Mouse (Mus musculus) liver, postnatal 0 days (tissue): ENCODE results near the gene P2rx6. TPM values are rescaled to one million over a fixed set of nuclear protein-coding genes. Genes with fewer than 3 reads are reported as not detected.

Source experiments
- ATAC-seq: fragments of 200-750 bp; cut with Nextera tagmentation; 2 replicates; pipeline ENCODE4 v1.8.0; 2017; ENCODE audit warnings: mild to moderate bottlenecking, moderate library complexity
- DNase-seq: peaks from one replicate; pipeline ENCODE4 v3.0.0-alpha.2; 2016
- H3K27ac ChIP-seq: fragments of 300-500 bp; sonication (generic); 2 replicates; pipeline ENCODE4 v1.5.1; 2014; ENCODE audit warnings: antibody characterized with exemption, moderate library complexity, mild to moderate bottlenecking, low read depth
- H3K27me3 ChIP-seq: fragments of 300-500 bp; sonication (generic); 2 replicates; pipeline ENCODE4 v1.6.1; 2014; ENCODE audit warnings: low read length, control low read depth, mixed read lengths; ENCODE audit not compliant: insufficient read depth
- H3K36me3 ChIP-seq: fragments of 300-500 bp; sonication (generic); replicated peaks from 2 replicates; pipeline ENCODE4 v1.6.1; 2014; ENCODE audit warnings: mild to moderate bottlenecking, control low read depth, low read length, moderate library complexity, mixed read lengths; ENCODE audit not compliant: insufficient read depth
- H3K4me1 ChIP-seq: fragments of 300-500 bp; sonication (generic); 2 replicates; pipeline ENCODE4 v1.6.1; 2014; ENCODE audit warnings: antibody characterized with exemption, mild to moderate bottlenecking, control low read depth; ENCODE audit not compliant: insufficient read depth
- H3K4me2 ChIP-seq: fragments of 300-500 bp; sonication (generic); 2 replicates; pipeline ENCODE4 v1.6.1; 2014; ENCODE audit warnings: low read depth, mild to moderate bottlenecking, low read length, moderate library complexity, mixed read lengths
- H3K4me3 ChIP-seq: fragments of 300-500 bp; sonication (generic); 2 replicates; pipeline ENCODE4 v1.5.1; 2014; ENCODE audit warnings: low read depth, low read length
- H3K9ac ChIP-seq: fragments of 300-500 bp; sonication (generic); replicated peaks from 2 replicates; pipeline ENCODE4 v1.6.1; 2014; ENCODE audit warnings: mild to moderate bottlenecking, moderate library complexity
- H3K9me3 ChIP-seq: fragments of 300-500 bp; sonication (generic); 2 replicates; pipeline ENCODE4 v1.6.1; 2016; ENCODE audit warnings: mild to moderate bottlenecking, control low read depth, low read length, mixed read lengths
- CTCF ChIP-seq: sonication (generic); IDR thresholded peaks from 2 replicates; pipeline ENCODE4 v1.5.1; 2016; ENCODE audit warnings: antibody characterized with exemption, low read depth
- EP300 ChIP-seq: IDR thresholded peaks from 2 replicates; pipeline ENCODE4 v1.6.1; 2016; ENCODE audit warnings: antibody characterized with exemption, low read depth, mild to moderate bottlenecking
- WGBS: fragments of 180-500 bp; shearing (Covaris S2); extraction: QIAGEN DNeasy Blood & Tissue Kit; methylation state at CpG from one replicate; pipeline ENCODE4 v1.1.7; 2014; ENCODE audit not compliant: insufficient replicate concordance; 5-methylcytosine and 5-hydroxymethylcytosine counted together
- polyA plus RNA-seq: library from polyadenylated mRNA; unstranded; fragments of >200 nt; fragmentation: Nextera tagmentation; extraction: Ambion mirVana; gene quantifications from 2 replicates; pipeline ENCODE4 v1.2.1, GENCODE M21; 2015

The P2rx6 gene
- 0.14 and 0.18 TPM in 2 replicates for polyA plus RNA-seq

DNA sequence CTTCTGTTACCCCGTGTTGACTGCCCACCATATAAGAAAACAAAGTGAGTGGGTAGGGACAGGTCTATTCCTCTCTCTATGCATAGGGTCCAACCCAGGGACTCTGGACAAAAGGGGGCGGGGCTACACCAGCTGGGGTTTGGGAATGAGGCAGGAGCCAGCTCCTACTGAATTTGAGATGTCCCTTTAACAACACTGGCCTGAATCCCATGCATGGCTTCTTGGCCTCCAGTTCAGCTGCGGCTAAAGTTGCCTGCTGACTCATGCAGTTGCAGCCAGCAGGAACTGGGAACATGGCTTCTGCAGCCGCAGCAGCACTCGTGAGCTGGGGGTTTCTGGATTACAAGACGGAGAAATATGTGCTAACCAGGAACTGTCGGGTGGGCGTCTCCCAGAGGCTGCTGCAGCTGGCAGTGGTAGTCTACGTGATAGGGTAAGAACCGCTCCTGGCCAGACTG lies at the start of gene P2rx6:
TSS of gene P2rx6 (plus strand) at position 135 of the 458 bp plus-strand sequence.
- peak; percentile 14; the same call in 1 of the 2 replicates for ATAC-seq
- WGBS: 3% methylated on average over 10 of the region's 10 CpGs
- peak within 1 kb of the TSS; percentile 44 for H3K4me2 ChIP-seq
- H3K9ac ChIP-seq: no peak within 1 kb of the TSS
- H3K4me1 ChIP-seq: peaks cover 13% of the 10 kb centered on the region
- H3K9me3 ChIP-seq: no peaks in the 10 kb centered on the region
- H3K27me3 ChIP-seq: peaks cover 14% of the 10 kb centered on the region
- 0 out of 2 replicates have a peak within 1 kb of the TSS, but pooled peaks have one; percentile 4 for H3K4me3 ChIP-seq
- DNase-seq: peak; percentile 31
- TF ChIP-seq CTCF (no peak), EP300 (no peak)
- H3K36me3 ChIP-seq: no peaks in the 10 kb centered on the region
- no peak within 1 kb of the TSS for H3K27ac ChIP-seq

DNA sequence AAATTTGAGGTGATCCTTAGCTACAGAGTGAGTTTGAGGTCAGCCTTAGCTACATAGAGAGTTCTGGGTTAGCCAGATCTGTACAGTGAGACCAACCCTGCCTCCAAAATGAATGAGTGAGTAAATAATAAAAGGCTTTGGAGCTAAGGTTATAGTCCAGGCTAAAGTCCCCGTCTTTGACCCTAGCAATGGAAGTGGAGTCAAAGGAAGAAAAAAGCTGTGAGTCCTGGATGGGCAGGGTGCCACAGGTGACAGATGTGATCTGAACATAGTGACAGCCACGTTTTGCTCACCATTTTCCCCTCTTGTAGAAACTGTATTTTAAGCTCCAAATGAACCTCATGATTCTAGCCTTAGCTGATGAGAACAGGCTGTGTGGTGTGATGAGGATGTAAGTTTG lies 42.8 kb upstream of the P2rx6 start:
- DNase-seq: no peak
- ATAC-seq: no peak
- TF ChIP-seq CTCF (no peak), EP300 (no peak)
- no peak overlapping the region for H3K9ac ChIP-seq
- H3K9me3 ChIP-seq: no peaks in the 10 kb centered on the region
- H3K4me2 ChIP-seq: no peak overlapping the region
- peaks cover 63% of the 10 kb centered on the region for H3K36me3 ChIP-seq
- no peak overlapping the region for H3K27ac ChIP-seq
- no peaks in the 10 kb centered on the region for H3K27me3 ChIP-seq
- no peak overlapping the region for H3K4me3 ChIP-seq
- no peaks in the 10 kb centered on the region for H3K4me1 ChIP-seq
- WGBS: 67% methylated on average over 2 of the region's 2 CpGs

DNA sequence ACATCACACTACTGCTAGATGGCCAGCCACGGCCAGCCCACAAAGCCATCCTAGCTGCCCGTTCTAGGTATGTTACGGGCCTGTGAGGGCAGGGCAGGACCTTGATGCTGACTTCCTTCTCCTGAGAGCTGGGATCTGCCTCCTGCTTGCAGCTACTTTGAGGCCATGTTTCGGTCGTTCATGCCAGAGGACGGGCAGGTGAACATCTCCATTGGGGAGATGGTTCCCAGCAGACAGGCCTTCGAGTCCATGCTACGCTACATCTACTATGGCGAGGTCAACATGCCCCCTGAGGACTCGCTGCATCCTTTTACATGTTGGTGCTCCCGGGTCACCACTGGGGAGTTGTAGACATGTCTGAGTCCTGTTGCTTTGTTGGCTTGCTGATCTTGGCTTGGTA lies 37.5 kb upstream of the P2rx6 start:
- DNase-seq (no peak), ATAC-seq (no peak)
- Histone ChIP-seq H3K9me3 (no peaks in the 10 kb centered on the region), H3K27me3 (no peaks in the 10 kb centered on the region), H3K9ac (no peak overlapping the region), H3K27ac (no peak overlapping the region), H3K4me3 (no peak overlapping the region), H3K4me1 (no peaks in the 10 kb centered on the region), H3K4me2 (no peak overlapping the region), H3K36me3 (peaks cover 86% of the 10 kb centered on the region)
- no peak for TF ChIP-seq CTCF
- TF ChIP-seq EP300: no peak
- 89% methylated on average over 11 of the region's 11 CpGs for WGBS

DNA sequence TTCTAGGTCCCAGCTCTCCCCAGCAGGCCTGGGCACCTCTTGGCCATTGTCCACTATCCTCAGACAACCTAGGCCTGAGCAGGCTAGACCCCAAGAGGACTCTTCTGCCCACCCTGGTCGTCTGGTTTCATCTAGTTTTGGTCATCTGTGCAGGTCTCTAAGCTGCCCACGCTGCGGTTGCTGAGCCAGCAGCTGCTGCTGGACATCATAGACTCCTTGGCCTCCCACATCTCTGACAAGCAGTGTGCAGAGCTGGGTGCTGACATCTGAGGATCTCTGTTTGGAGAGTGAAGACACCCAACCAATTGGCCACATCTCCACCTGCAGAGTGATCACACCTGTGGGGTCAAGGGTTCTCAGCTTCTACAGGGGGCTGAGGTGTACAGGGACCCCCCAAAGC lies 36.2 kb upstream of the P2rx6 start:
- H3K36me3 ChIP-seq: peaks cover 75% of the 10 kb centered on the region
- no peak overlapping the region for H3K9ac ChIP-seq
- H3K4me3 ChIP-seq: no peak overlapping the region
- ATAC-seq (no peak), DNase-seq (no peak)
- 80% methylated on average over 3 of the region's 3 CpGs for WGBS
- TF ChIP-seq EP300: no peak
- TF ChIP-seq CTCF: no peak
- no peaks in the 10 kb centered on the region for H3K9me3 ChIP-seq
- H3K4me1 ChIP-seq: peaks cover 8% of the 10 kb centered on the region
- H3K27me3 ChIP-seq: no peaks in the 10 kb centered on the region
- H3K27ac ChIP-seq: no peak overlapping the region
- H3K4me2 ChIP-seq: no peak overlapping the region

DNA sequence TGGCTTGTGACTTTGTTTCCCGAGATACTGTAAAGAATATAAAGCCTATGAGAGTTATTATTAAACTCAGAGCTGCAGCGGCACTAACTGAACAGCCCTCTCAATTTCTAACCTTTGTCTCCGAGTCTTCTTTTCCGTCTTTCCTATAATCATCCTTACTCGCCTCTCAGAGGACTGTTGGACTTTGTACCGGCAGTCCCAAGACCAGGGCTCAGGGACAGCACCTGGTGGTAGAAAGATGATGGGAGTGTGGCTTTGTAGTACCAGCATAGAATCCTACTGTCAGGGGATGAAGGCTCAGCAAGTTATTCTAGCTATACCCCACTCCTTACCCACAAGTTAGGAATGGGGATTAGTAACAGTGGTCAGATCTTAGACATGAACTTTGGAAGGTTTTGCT lies 35.5 kb upstream of the P2rx6 start:
- Histone ChIP-seq H3K27me3 (no peaks in the 10 kb centered on the region), H3K9ac (no peak overlapping the region), H3K4me3 (no peak overlapping the region), H3K36me3 (peaks cover 68% of the 10 kb centered on the region), H3K9me3 (no peaks in the 10 kb centered on the region), H3K4me2 (no peak overlapping the region), H3K4me1 (peaks cover 8% of the 10 kb centered on the region), H3K27ac (no peak overlapping the region)
- no peak for DNase-seq
- TF ChIP-seq CTCF: no peak
- no peak for TF ChIP-seq EP300
- WGBS: 86% methylated on average over 6 of the region's 6 CpGs
- no peak for ATAC-seq

DNA sequence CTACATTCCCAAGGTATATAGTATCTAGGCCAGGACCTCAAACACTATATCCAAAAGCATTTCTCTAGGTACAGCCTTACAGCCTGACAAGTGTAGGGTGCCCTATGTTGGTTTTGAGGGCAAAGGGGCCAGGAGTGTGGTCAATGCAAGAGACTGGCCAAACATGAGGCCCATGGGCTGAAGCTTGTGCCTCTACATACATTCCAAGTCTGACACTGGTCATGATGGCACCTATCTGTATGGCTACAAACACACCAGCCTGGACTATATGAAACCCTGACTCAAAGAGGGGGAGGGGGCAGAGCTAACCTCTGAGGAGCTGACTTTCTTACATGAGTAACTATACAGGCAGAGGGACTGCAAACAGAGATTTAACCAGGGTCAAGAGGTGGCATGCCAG lies 34.1 kb upstream of the P2rx6 start:
- no peaks in the 10 kb centered on the region for H3K9me3 ChIP-seq
- H3K4me2 ChIP-seq: no peak overlapping the region
- peaks cover 55% of the 10 kb centered on the region for H3K36me3 ChIP-seq
- H3K4me1 ChIP-seq: peaks cover 17% of the 10 kb centered on the region
- H3K4me3 ChIP-seq: no peak overlapping the region
- no peak overlapping the region for H3K27ac ChIP-seq
- H3K27me3 ChIP-seq: no peaks in the 10 kb centered on the region
- no peak for DNase-seq
- TF ChIP-seq EP300 (no peak), CTCF (no peak)
- no peak overlapping the region for H3K9ac ChIP-seq
- ATAC-seq: no peak

DNA sequence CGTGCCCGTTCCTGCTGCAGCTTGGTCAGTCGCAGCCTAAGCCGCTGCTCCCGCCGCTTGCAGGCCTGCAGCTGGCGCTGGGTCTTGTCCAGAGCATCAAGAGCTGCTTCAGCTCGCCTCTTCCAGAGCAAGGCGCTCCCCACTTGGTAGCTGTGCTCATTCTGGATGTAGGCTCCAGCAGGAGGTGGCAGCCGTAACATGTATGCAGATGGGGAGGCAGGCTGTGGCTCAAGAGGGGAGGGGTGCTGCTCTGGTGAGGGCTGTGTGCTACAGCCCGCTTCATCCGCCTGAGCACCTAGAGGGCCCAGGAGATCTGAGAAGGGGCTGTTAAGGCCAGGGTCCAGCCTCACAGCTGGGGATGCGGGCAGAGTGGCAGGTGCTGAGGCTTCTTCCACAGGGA lies 33.4 kb upstream of the P2rx6 start:
- DNase-seq: no peak
- peaks cover 52% of the 10 kb centered on the region for H3K36me3 ChIP-seq

More for the DNA sequence above, 33.4 kb upstream of the P2rx6 start:
- ATAC-seq: no peak
- Histone ChIP-seq H3K4me1 (peaks cover 17% of the 10 kb centered on the region), H3K27me3 (no peaks in the 10 kb centered on the region), H3K4me2 (no peak overlapping the region), H3K9ac (no peak overlapping the region), H3K4me3 (no peak overlapping the region), H3K27ac (no peak overlapping the region), H3K9me3 (no peaks in the 10 kb centered on the region)
- TF ChIP-seq EP300 (no peak), CTCF (no peak)
- WGBS: 90% methylated on average over 13 of the region's 13 CpGs
